Mouse (Mus musculus) stomach, embryonic 16.5 days (tissue): Measurements from ENCODE around the gene Car2. TPM values are rescaled to one million over a fixed set of nuclear protein-coding genes. Genes with fewer than 3 reads are reported as not detected.
A peak's percentile ranks its signal among the peaks of the same experiment; 100 is the strongest.

ENCODE experiments used
- ATAC-seq: fragments of 200-750 bp; cut with Nextera tagmentation; 2 replicates; pipeline ENCODE4 v1.8.0; 2017; ENCODE audit warnings: moderate number of reproducible peaks, moderate TSS enrichment; ENCODE audit not compliant: insufficient read depth, low FRiP score
- H3K27ac ChIP-seq: fragments of 300-500 bp; sonication (generic); 2 replicates; pipeline ENCODE4 v1.5.1; 2014; ENCODE audit warnings: low read length
- H3K27me3 ChIP-seq: fragments of 300-500 bp; sonication (generic); 2 replicates; pipeline ENCODE4 v1.6.1; 2014; ENCODE audit warnings: low read length, control low read depth, mixed read lengths; ENCODE audit not compliant: control insufficient read depth, insufficient read depth
- H3K36me3 ChIP-seq: fragments of 300-500 bp; sonication (generic); 2 replicates; pipeline ENCODE4 v1.6.1; 2014; ENCODE audit warnings: low read length; ENCODE audit not compliant: control insufficient read depth, insufficient read depth
- H3K4me1 ChIP-seq: fragments of 300-500 bp; sonication (generic); 2 replicates; pipeline ENCODE4 v1.6.1; 2014; ENCODE audit warnings: low read length, control low read depth, mixed read lengths; ENCODE audit not compliant: control insufficient read depth, insufficient read depth
- H3K4me2 ChIP-seq: fragments of 300-500 bp; sonication (generic); 2 replicates; pipeline ENCODE4 v1.6.1; 2014; ENCODE audit warnings: low read depth, low read length, mixed read lengths
- H3K4me3 ChIP-seq: fragments of 300-500 bp; sonication (generic); replicated peaks from 2 replicates; pipeline ENCODE4 v1.5.1; 2014; ENCODE audit warnings: mild to moderate bottlenecking, low read length
- H3K9ac ChIP-seq: fragments of 300-500 bp; sonication (generic); 2 replicates; pipeline ENCODE4 v1.6.1; 2014; ENCODE audit warnings: low read length
- H3K9me3 ChIP-seq: fragments of 300-500 bp; sonication (generic); replicated peaks from 2 replicates; pipeline ENCODE4 v1.6.1; 2016; ENCODE audit warnings: low read length, control low read depth; ENCODE audit not compliant: control insufficient read depth
- WGBS: fragments of 180-500 bp; shearing (Covaris S2); extraction: QIAGEN DNeasy Blood & Tissue Kit; methylation state at CpG from one replicate; pipeline ENCODE4 v1.1.7; 2014; 5-methylcytosine and 5-hydroxymethylcytosine counted together
- polyA plus RNA-seq: library from polyadenylated mRNA; unstranded; fragments of >200 nt; fragmentation: Nextera tagmentation; extraction: Ambion mirVana; gene quantifications from 2 replicates; pipeline ENCODE4 v1.2.1, GENCODE M21; 2015

The Car2 gene
- polyA plus RNA-seq, 1 experiment from 2014 or later, result 285 TPM

GRCm38 (mm10) chr3:14861787-14862186 is 24.3 kb upstream of the Car2 start:
- no peak overlapping the region for H3K4me3 ChIP-seq
- WGBS, result 39% methylated on average over 4 of the region's 4 CpGs
- H3K4me1 ChIP-seq, result peaks cover 11% of the 10 kb centered on the region
- no peaks in the 10 kb centered on the region for H3K9me3 ChIP-seq
- no peaks in the 10 kb centered on the region for H3K36me3 ChIP-seq
- H3K27me3 ChIP-seq, result no peaks in the 10 kb centered on the region
- H3K27ac ChIP-seq, result no peak overlapping the region
- H3K9ac ChIP-seq, result no peak overlapping the region
- no peak for ATAC-seq
- no peak overlapping the region for H3K4me2 ChIP-seq

- no peaks in the 10 kb centered on the region for H3K36me3 ChIP-seq
- peaks cover 11% of the 10 kb centered on the region for H3K4me1 ChIP-seq
- peak overlapping the region; percentile 57 for H3K4me2 ChIP-seq
- 0 out of 2 replicates have a peak, but pooled peaks have one; percentile 5 for ATAC-seq
- H3K27ac ChIP-seq, result no peak overlapping the region
- 3% methylated on average over 9 of the region's 9 CpGs for WGBS
- H3K9ac ChIP-seq, result peak overlapping the region; percentile 23; the same call in 1 of the 2 replicates
- H3K4me3 ChIP-seq, result peak overlapping the region; percentile 34
- H3K27me3 ChIP-seq, result no peaks in the 10 kb centered on the region
- H3K9me3 ChIP-seq, result no peaks in the 10 kb centered on the region
These were observed 23.4 kb upstream of the Car2 start for GRCm38 (mm10) chr3:14862654-14863021.

- Histone ChIP-seq H3K27me3 (no peaks in the 10 kb centered on the region), H3K4me1 (peaks cover 11% of the 10 kb centered on the region), H3K27ac (no peak within 1 kb of the TSS), H3K9ac (peak within 1 kb of the TSS; percentile 23; the same call in 1 of the 2 replicates), H3K9me3 (no peaks in the 10 kb centered on the region), H3K36me3 (no peaks in the 10 kb centered on the region), H3K4me2 (peak within 1 kb of the TSS; percentile 57), H3K4me3 (peak within 1 kb of the TSS; percentile 34)
- ATAC-seq, result peak; percentile 53; the same call in 1 of the 2 replicates
- 4% methylated on average over 18 of the region's 18 CpGs for WGBS
These were observed 22.9 kb upstream of the Car2 start, which contains the start of gene Car3 for GRCm38 (mm10) chr3:14863022-14863711. Gene Car3, plus strand, starts transcription at chr3:14863512.

GRCm38 (mm10) chr3:14863922-14864321 is 22.2 kb upstream of the Car2 start:
- Histone ChIP-seq H3K27me3 (no peaks in the 10 kb centered on the region), H3K27ac (no peak overlapping the region), H3K4me3 (no peak overlapping the region), H3K9me3 (no peaks in the 10 kb centered on the region), H3K36me3 (no peaks in the 10 kb centered on the region), H3K4me1 (peaks cover 11% of the 10 kb centered on the region), H3K9ac (no peak overlapping the region), H3K4me2 (no peak overlapping the region)
- WGBS, result 83% methylated on average over 2 of the region's 2 CpGs
- ATAC-seq, result no peak

GRCm38 (mm10) chr3:14865941-14866340 is 20.1 kb upstream of the Car2 start:
- WGBS, result 60% methylated on average over 2 of the region's 2 CpGs
- no peaks in the 10 kb centered on the region for H3K27me3 ChIP-seq
- H3K4me1 ChIP-seq, result peaks cover 11% of the 10 kb centered on the region
- H3K9me3 ChIP-seq, result no peaks in the 10 kb centered on the region
- ATAC-seq, result no peak
- H3K27ac ChIP-seq, result no peak overlapping the region
- no peaks in the 10 kb centered on the region for H3K36me3 ChIP-seq
- H3K9ac ChIP-seq, result no peak overlapping the region
- no peak overlapping the region for H3K4me2 ChIP-seq
- no peak overlapping the region for H3K4me3 ChIP-seq

GRCm38 (mm10) chr3:14869779-14870178 is 16.3 kb upstream of the Car2 start:
- ATAC-seq, result peak; percentile 40; the same call in 1 of the 2 replicates
- H3K4me3 ChIP-seq, result 0 out of 2 replicates have a peak overlapping the region, but pooled peaks have one; percentile 19
- H3K9me3 ChIP-seq, result no peaks in the 10 kb centered on the region
- no peak overlapping the region for H3K9ac ChIP-seq
- WGBS, result 26% methylated on average over 11 of the region's 11 CpGs
- H3K36me3 ChIP-seq, result no peaks in the 10 kb centered on the region
- no peaks in the 10 kb centered on the region for H3K4me1 ChIP-seq
- no peak overlapping the region for H3K27ac ChIP-seq
- H3K4me2 ChIP-seq, result peak overlapping the region; percentile 42
- no peaks in the 10 kb centered on the region for H3K27me3 ChIP-seq

GRCm38 (mm10) chr3:14870528-14870927 is 15.5 kb upstream of the Car2 start:
- H3K36me3 ChIP-seq, result no peaks in the 10 kb centered on the region
- no peaks in the 10 kb centered on the region for H3K27me3 ChIP-seq
- no peaks in the 10 kb centered on the region for H3K4me1 ChIP-seq
- ATAC-seq, result no peak
- no peak overlapping the region for H3K4me3 ChIP-seq
- no peak overlapping the region for H3K4me2 ChIP-seq
- WGBS, result 49% methylated on average over 1 of the region's 1 CpGs
- H3K9me3 ChIP-seq, result no peaks in the 10 kb centered on the region
- no peak overlapping the region for H3K27ac ChIP-seq
- no peak overlapping the region for H3K9ac ChIP-seq

- ATAC-seq, result no peak
- H3K4me2 ChIP-seq, result no peak overlapping the region
- H3K4me3 ChIP-seq, result no peak overlapping the region
- H3K27me3 ChIP-seq, result no peaks in the 10 kb centered on the region
- no peak overlapping the region for H3K9ac ChIP-seq
- no peak overlapping the region for H3K27ac ChIP-seq
- no peaks in the 10 kb centered on the region for H3K9me3 ChIP-seq
- H3K36me3 ChIP-seq, result no peaks in the 10 kb centered on the region
- 57% methylated on average over 7 of the region's 7 CpGs for WGBS
- H3K4me1 ChIP-seq, result peaks cover 3% of the 10 kb centered on the region
These were observed 14.7 kb upstream of the Car2 start for GRCm38 (mm10) chr3:14871386-14871785.

- Histone ChIP-seq H3K27me3 (no peaks in the 10 kb centered on the region), H3K4me1 (peaks cover 8% of the 10 kb centered on the region), H3K4me3 (no peak overlapping the region), H3K9ac (no peak overlapping the region), H3K27ac (no peak overlapping the region), H3K36me3 (no peaks in the 10 kb centered on the region), H3K9me3 (no peaks in the 10 kb centered on the region), H3K4me2 (no peak overlapping the region; the same call in 1 of the 2 replicates)
- ATAC-seq, result peak; percentile 57; the same call in 1 of the 2 replicates
- WGBS, result 25% methylated on average over 8 of the region's 8 CpGs
These were observed 11.6 kb upstream of the Car2 start for GRCm38 (mm10) chr3:14874402-14875040.
